Mouse (Mus musculus) frontal cortex, adult (tissue): ENCODE data around the gene Bnip3.

Source experiments
- ATAC-seq: cut with Nextera tagmentation; 2 replicates; pipeline ENCODE4 v1.9.2; 2017; ENCODE audit warnings: mild to moderate bottlenecking, moderate library complexity, mixed read lengths; ENCODE audit not compliant: low TSS enrichment

Gene Bnip3

DNA sequence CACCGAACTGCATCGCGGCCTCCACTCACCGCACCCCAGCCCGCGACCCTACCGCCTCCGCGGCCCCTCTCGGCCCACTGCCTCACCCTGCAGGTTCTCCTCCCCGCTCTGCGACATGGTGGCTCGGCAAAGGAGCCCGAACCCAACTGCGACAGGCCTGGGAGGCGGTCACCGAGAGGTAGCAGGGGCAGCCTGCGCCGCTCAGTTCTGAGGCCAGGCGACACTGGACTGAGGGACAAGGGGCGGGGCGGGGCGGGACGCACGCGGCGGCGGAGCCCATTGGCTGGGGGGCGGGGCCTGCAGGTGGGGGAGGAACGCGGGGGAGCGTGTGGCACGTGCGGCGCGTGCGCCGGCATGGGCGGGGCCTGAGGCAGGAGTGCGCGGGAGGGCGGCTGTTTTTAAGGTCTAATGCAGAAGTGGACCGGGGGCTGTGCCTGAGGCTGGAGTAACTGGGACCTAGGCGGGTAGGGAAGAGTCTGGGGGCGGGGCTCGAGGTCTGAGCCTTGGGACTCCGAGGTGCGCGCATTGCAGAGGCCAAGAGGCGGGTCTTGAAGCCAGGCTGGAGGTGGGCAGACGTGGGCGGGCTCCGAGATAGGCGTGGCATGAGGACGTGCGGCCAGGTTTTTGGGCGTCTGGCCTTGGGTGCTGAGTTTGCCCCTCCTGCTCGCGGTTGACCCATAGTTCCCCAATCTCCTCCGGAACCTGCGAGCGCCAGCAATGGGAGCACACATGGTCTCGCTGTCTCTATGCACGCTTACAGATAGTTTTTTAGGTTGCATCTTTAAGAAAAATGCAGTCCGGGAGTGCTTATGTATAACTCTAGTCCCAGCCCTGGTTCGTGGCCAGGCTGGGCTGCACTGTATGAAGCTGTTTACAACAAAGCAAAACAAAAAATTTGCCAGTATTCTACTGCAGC, at the start of gene Bnip3:
Gene Bnip3 (minus strand): TSS at position 243 of the 916 bp plus-strand sequence.
- ATAC-seq, result peak; percentile 63

DNA sequence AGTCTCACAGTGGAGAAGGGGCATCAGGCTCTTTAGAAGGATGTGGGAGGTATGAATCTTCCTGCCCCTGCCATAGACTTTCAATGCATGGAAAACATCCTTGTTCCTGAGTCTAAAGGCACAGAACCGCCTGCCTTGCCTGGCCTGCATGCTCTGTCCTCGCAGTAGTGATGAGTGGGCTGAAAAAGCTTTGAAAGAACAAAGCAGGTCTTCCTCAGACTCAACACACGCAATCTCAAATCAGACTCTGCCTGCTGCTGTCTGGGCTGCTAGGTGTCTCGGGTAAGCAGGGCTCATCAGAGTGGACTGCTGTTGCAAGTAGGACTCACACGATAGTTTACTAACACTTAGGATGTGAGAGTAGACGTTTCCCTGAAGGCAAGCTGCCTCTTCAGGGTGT, 47.8 kb upstream of the Bnip3 start:
- peak; percentile 80 for ATAC-seq

DNA sequence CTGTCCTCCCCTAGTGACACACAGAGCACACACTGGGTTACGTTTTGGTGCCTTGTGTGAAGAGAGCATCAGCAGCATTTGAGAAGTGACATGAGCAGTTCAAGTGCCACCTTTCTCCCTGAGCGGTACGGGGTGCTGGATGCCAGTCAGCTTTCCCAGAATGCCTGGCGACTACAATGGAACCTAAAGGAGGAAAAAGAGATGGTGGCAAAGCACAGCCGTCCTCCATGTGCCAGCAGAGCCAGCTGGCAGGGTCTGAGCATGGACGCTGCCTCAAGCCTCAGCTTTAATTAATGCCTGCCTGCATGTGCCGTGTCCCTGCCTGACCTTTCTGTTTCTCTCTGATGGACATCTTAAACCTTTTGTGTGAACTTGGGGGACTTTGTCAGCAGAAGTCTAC, 46.5 kb upstream of the Bnip3 start:
- no peak for ATAC-seq

DNA sequence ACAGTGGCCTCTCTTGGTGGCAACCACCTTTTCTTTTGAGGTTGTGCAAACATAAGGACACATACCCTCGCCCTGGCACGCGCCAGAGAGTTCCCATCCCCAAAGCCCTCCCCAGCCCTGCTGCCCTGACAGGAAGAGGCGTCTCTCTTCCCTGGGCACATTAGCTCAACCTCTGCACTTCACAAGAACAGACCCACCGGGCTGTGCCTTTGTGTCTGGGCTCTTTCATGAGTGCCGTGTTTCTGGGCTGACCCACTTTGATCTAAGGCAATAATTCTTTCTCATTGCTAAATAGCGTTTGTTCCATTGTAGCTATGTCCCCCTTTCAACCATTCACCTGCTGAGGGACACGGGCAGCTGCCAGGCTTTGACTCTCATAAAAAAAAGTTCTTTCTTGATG, 39.0 kb upstream of the Bnip3 start:
- ATAC-seq, result no peak

DNA sequence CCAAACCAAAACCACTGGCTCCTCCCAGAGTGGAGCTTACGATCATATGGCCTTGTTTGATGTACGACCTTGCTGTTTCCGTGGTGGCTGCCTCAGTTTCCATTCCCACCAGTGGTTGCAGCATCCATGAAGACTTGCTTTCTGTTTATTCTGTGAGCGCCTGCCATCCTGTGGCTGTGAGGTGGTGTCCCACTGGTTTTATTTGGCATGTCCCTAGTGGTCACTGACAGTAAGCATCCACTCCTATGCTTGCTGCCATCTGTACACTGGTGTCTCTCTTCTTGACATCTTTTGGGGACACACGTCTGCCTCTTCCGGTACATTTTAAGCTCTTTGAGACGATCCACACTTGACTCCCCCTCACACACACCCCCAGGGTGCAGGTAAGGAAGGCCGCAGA, 38.4 kb upstream of the Bnip3 start:
- ATAC-seq, result no peak

DNA sequence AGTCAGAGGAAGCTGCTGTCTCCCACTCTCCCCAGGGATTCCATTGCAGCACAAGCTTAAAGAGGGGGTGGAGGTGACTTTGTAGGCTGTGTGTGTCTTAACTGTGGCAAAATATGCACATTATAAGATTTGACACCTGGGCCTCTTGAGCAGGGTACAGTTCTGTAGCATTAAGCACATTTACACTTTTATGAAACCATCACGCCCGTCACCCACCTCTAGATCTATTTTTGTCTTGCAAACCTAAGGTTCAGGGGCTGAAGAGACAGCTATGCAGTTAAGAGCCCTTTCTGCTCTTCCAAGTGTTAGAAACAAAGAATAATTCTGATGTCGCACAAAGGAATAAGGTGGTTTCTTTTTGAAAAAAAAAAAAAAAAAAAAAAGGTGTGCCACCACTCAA, 36.3 kb upstream of the Bnip3 start:
- ATAC-seq, result no peak

DNA sequence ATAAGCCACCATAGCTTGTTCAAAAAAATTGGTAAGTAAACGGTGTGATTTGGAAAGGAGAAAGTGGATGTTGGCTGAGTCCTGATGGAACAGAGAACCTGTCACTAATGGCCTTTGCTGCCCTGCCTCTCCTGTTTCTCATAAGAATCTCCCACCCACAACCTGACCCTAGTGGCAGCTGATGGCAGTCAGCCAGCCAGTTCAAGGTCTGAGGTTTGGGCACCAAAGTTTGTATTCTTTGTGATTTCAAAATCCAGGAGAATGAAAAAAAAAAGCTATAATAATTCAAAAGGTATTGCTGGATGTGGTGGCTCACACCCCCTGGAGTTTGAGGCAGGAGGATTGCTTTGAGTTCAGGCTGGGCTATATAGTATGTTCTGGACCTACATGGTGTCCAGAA, 33.0 kb upstream of the Bnip3 start:
- no peak for ATAC-seq

DNA sequence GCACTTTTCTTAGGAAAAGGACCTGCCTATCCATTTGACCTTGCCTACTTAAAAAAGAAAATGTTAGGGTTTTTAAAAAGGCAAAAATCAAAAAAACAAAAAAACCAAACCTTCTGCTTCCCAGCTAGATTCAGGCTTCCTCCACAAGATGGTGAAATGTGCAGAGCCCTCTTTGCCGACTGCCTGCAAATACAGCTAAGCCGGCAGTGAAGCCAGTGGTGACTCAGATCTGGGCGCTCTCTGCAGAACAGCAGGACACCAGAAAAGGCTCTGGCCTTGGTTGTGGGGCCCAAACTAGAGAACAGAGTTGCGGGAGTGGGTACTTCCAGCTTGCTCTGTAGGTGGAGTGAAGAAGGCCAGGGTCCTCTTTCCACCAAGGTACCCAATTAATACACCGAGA, 32.3 kb upstream of the Bnip3 start:
- peak; percentile 69 for ATAC-seq

DNA sequence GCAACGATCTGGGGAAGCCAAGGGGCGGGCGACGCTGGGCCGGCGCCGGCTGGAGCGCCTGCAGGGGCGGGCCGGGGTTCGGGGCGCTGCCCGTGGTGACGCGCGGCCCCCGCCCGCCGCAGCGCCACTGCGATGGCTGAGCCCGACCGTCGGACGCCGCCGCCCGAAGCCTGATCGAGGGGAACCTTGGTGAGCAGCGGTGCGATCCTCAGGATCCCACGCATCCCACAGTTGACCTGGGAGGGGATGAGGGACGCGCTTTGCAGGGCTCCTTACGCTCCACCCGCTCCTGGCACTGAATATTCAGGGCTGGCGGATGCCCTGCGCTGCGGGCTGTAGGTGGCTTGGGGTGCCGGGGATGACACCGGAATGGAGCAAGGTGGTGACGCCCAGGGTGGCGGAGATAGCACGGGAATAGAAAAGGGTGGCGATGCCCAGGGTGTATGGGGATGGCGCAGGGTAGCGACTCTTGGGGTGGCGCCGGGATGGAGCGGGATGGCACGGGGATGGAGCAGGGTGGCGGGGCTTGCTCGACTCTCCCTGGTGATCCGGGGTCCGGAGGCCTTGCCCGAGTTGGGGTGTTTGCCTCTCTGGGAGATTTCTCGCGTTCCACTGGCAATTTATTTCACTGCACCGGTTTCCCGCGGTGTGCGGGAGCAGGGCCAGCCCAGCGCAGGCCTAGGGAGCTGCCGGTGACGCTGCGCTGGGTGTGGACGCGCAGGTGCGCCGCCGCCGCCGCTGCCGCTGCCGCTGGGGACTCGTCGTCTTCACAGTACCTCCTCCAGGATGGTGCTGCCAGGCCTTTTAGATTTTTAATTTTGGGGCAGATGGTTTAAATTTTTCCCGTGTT, 31.5 kb upstream of the Bnip3 start, which contains the start of gene Jakmip3:
Gene Jakmip3 (plus strand): TSS at position 119 of the 850 bp plus-strand sequence.
- peak; percentile 58 for ATAC-seq

DNA sequence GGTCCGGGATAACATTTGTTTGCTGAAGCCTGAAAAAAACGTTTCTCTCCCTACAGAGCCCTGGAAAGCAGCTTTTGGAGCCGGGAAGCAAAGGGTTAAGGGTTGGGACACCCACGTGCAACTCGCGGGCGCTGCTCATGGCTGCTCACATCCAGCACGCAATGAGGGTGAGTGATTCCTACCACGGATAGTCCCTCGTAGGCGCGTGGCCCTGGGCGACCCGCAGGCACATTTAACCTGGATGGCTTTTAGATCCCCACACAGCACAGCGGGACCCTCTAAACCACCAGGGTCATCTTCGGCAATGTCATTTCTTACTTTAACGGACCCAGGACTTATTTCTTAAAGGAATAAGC, 30.9 kb upstream of the Bnip3 start:
- ATAC-seq, result peak; percentile 56; the same call in 1 of the 2 replicates

DNA sequence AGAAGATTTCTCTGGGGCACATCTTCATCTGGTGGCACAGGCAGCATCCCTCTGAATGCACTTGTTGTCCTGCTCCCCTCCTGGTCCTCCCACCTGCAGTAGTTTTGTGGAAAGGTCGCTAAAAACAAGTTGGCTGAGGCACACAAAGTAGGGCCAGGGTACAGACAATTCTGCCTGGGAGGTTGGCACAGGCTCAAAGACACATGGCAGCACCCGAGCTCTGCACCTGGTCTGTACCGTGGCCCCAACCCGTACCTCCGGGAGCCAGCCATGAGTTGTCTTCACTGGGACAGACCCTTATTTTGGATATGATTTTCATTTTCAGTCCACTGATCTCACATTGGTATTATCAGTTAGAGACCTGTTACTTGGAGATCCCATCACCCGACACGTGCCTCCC, 29.7 kb upstream of the Bnip3 start:
- ATAC-seq, result no peak

DNA sequence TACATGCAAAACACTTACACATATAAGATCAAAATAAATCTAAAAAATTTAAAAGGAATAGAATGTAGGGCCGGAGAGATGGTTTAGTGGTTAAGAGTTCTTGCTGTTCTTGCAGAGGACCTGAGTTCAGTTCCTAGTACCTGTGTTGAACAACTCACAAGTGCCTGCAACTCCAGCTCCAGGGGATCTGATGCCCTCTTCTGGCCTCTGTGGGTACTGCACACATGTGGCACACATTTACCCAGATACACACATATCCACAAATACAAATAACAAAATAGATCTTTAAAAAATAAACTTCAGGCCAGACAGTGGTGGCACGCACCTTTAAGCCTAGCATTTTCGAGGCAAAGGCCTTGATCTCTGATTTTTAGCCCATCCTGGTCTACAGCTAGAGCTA, 25.2 kb upstream of the Bnip3 start:
- ATAC-seq, result no peak

DNA sequence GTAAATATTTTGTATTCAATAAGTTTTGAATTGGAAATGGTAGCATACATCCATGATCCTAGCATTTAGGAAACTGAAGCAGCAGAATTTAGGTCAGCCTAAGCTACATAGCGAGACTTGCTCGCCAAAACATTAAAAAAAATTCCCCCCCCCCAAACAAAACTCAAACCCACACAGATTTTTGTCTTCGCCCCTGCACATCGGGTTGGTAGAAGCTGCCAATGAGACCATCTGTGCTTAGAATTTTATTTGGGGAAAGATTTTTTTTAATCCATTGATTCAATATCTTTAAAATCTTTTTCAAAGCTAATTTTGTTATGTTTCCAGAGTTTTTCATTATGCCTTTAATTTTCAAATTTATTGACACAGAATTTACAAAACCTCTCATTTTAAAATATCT, 19.1 kb upstream of the Bnip3 start:
- peak; percentile 38; the same call in 1 of the 2 replicates for ATAC-seq

DNA sequence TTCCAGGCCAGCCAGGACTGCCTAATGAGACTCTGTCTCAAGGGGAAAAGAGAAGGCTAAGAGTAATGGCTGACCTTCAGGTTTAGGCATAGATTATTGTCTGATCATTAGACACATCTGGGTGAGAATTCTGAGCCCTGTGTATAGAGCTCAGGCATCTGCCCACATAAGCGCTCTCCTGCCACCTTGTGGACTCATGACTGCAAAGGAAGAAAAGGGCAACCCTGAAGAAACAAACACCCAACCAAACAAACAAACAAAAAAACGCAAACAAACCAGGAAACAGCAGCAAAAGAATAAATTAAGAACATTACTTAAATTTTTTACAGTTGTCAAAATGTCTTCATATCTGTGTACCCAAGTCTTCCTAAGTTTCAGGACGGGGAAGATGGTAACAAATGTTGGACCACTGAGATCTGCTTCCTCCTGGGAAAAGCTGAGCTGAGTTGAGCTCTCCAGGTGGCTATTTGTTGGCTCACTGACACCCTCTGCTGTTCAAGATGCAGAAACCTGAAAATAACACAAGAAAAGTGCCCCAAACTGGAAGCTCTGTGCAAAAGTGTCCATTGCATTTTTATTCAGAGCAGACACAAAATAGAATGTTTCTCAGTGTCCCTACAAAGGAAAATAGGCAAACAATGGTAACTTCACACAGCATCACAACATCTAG, 14.6 kb upstream of the Bnip3 start:
- ATAC-seq, result 0 out of 2 replicates have a peak, but pooled peaks have one; percentile 35

DNA sequence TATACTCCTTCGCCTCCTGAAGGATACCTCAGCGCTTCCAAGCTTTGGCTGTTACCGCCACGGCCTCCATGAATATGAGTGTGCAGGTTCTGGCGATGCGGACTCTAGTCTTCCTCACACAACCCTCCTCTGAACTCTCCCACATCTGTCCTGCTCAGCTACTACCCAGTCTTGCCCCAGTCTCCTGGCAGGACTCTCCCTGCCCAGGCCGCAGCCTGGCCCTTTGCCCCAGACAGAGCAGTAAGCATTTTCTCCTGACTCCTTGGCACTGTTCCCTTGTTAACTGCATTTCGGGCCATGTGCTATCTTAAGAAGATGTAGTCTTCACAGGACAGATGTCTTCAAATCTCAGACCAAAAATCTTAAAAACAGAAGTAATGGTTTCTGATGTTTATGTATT, 12.3 kb upstream of the Bnip3 start:
- ATAC-seq, result no peak

DNA sequence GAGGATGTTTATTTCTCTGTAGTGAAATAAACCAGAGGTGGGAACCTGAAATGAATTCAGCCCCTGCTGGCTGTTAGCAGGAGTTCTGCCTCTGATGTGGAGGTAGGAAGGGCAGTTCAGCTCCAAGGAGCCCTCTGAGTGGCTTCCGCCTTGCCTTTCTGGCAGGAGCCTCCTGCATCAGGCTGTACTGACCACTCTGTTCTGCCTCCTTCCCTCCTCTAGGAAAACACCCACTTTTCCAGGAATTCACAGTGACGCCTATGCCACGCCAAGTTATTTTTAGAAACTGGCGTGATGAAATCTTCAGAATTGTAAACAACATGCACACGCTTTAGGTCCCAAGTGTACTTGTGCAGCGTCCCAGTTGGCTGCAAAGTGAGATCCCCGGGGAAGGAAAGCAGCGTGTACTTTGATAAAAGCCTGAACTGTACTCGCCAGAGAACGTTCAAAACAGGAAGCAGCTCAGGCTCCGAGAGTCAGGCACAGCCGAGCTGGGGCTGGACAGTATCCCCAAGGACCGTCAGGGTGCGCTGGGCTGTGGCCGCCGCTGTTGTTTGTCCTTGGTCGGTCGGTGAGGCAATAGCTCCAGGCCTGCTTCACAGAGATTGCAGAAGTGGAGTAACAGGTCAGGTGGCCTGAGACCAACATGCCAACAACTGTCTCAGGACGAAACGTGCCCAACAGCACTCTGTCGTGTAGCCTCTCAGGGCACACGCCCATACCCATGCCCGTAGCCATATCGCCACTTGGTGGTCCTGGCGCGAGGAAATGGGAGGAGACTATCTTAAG, 10.0 kb upstream of the Bnip3 start:
- ATAC-seq, result peak; percentile 83

DNA sequence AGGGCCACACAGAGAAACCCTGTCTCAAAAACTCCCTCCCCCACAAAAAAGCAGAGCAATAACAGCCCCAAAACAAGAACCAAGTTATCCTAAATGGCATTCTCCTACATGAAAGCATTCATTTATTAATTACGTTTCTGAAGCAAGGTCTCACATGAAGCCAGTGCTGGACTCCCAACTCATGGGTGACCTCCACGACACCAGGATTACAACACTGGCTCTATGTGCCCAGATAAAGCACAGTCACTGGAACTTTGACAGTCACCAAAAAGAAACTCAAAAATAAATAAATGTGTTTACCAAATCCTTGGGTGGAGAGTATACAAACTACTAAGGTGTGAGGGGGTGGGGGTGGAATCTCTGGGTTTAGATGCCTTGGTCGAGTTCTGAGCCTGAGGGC, 4.3 kb upstream of the Bnip3 start:
- no peak for ATAC-seq

DNA sequence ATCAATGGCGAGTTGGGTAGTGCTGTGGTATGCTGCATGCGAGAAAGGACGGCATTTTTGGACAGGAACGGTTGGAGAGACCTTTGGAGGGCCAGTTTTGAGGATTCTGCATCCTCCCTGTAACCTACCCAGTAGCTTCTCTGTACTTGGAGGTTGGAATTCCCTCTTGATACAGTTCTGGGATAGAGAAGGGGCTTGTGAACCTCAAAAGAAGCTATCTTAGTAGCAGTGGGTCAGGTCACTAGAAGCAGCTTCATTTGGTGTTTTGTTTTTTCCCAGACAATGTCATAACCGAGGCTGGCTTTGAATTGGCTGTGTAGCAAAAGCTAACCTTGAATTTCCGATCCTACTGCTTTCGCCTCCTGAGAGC, 859 bp upstream of the Bnip3 start:
- peak; percentile 11; the same call in 1 of the 2 replicates for ATAC-seq

DNA sequence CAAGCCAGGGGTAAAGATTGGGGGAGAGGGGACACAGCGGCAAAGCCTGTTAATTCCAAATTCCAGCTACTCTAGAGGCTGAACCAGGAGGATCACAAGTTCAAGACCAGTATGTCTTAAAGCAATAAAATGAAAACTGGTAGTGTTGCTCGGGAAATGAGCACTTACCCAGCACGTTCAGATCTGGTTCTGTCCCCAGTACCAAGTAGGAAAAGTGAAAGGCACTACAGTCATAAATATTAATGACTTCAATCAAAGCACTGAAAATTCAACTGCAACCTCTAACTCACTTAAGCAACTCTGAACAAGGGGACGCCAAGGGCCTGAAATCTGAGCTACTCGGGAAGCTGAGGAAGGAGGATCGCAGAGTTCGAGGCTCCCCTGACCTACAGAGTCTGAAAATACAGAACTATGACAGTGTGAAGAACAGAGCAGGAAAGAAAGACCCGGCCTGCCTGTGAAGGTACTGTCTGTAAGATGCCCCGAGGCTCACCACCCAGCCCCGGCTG, 497 bp downstream of the Bnip3 start:
- no peak; the same call in 1 of the 2 replicates for ATAC-seq

DNA sequence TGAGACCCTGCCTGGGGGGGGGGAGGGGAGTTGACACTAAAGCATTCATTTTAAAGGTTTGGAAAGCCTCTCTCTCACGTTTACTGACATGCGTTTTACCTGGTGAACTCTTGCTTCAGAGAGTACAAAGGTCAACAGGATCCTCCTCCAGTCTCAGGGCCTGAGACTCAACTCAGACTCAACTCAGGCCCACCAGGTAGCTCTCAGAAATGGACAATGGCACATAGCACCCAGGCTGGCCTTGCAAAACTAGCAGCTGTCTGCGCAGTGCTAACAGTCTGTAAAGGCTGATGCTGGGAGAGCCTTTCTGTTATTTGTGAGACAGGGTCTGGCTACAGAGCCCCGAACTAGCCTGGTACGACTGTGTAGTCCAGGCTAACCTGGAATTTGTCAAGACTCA, 1.3 kb downstream of the Bnip3 start:
- ATAC-seq, result no peak

DNA sequence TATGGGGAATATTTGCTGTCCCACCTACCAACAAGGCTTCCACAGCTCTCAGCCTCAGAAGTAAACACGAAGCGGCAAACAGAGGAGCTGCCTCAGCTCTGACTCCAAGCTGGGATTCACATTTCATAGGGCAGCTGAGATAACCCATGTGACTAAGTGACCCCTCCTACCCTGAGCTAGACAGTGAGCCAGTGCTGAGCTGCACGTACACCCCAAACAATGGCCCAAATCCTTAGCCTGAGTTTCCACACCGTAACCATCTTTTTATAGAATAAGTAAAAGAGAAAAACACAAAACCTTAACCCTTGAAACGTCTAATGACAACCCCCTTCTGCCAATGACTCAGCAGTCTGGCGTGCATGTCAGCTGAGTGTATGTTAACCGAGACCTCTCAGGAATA, 2.3 kb downstream of the Bnip3 start:
- ATAC-seq, result peak; percentile 50
